Mouse (Mus musculus): ENCODE measurements around the gene Faim. TPM values are rescaled to one million over a fixed set of nuclear protein-coding genes. Genes with fewer than 3 reads are reported as not detected.

The Faim gene
- polyA plus RNA-seq, 1 experiment from 2014 or later = 26.6 TPM

- no peak overlapping the region for H3K27ac ChIP-seq (replicated peaks)
- WGBS = 5% methylated on average over 6 of the region's 6 CpGs
- H3K4me3 ChIP-seq = no peak overlapping the region
- H3K27me3 ChIP-seq (replicated peaks) = peaks cover 99% of the 10 kb centered on the region
- peaks cover 32% of the 10 kb centered on the region for H3K4me1 ChIP-seq
- ATAC-seq (ENCODE audit: extremely low read depth, insufficient number of reproducible peaks, low FRiP score, low TSS enrichment) = no peak
- H3K9ac ChIP-seq = no peak overlapping the region
- no peaks in the 10 kb centered on the region for H3K36me3 ChIP-seq
- no peak overlapping the region for H3K4me2 ChIP-seq
- H3K9me3 ChIP-seq = no peaks in the 10 kb centered on the region
Observed at GRCm38 (mm10) chr9:98958628-98959027, 27.5 kb upstream of the Faim start.

GRCm38 (mm10) chr9:98959851-98960250 lies 26.3 kb upstream of the Faim start:
- no peak overlapping the region for H3K9ac ChIP-seq
- H3K4me1 ChIP-seq = peaks cover 28% of the 10 kb centered on the region
- no peak overlapping the region for H3K4me2 ChIP-seq
- no peaks in the 10 kb centered on the region for H3K36me3 ChIP-seq
- WGBS = 23% methylated on average over 3 of the region's 3 CpGs
- no peak overlapping the region for H3K4me3 ChIP-seq
- no peak for ATAC-seq (ENCODE audit: extremely low read depth, insufficient number of reproducible peaks, low FRiP score, low TSS enrichment)
- peaks cover 99% of the 10 kb centered on the region for H3K27me3 ChIP-seq (replicated peaks)
- H3K27ac ChIP-seq (replicated peaks) = no peak overlapping the region
- no peaks in the 10 kb centered on the region for H3K9me3 ChIP-seq

- Histone ChIP-seq H3K9me3 (no peaks in the 10 kb centered on the region), H3K27ac (replicated peaks) (no peak overlapping the region), H3K4me3 (no peak overlapping the region), H3K27me3 (replicated peaks) (peaks cover 99% of the 10 kb centered on the region), H3K9ac (no peak overlapping the region), H3K4me1 (peaks cover 25% of the 10 kb centered on the region), H3K36me3 (no peaks in the 10 kb centered on the region), H3K4me2 (no peak overlapping the region)
- ATAC-seq (ENCODE audit: extremely low read depth, insufficient number of reproducible peaks, low FRiP score, low TSS enrichment) = no peak
- 29% methylated on average over 2 of the region's 5 CpGs for WGBS
Observed at GRCm38 (mm10) chr9:98960348-98960747, 25.8 kb upstream of the Faim start.

GRCm38 (mm10) chr9:98961591-98962477 lies 24.3 kb upstream of the Faim start:
- 10% methylated on average over 22 of the region's 22 CpGs for WGBS
- no peak for ATAC-seq (ENCODE audit: extremely low read depth, insufficient number of reproducible peaks, low FRiP score, low TSS enrichment)
- peaks cover 98% of the 10 kb centered on the region for H3K27me3 ChIP-seq (replicated peaks)

GRCm38 (mm10) chr9:98962478-98963142 lies 23.6 kb upstream of the Faim start:
- H3K9me3 ChIP-seq = no peaks in the 10 kb centered on the region
- no peak overlapping the region for H3K27ac ChIP-seq (replicated peaks)
- H3K4me2 ChIP-seq = no peak overlapping the region
- peaks cover 9% of the 10 kb centered on the region; the same call in 1 of the 2 replicates for H3K4me1 ChIP-seq
- no peaks in the 10 kb centered on the region for H3K36me3 ChIP-seq
- no peak for ATAC-seq (ENCODE audit: extremely low read depth, insufficient number of reproducible peaks, low FRiP score, low TSS enrichment)
- no peak overlapping the region for H3K9ac ChIP-seq
- H3K4me3 ChIP-seq = no peak overlapping the region
- H3K27me3 ChIP-seq (replicated peaks) = peaks cover 99% of the 10 kb centered on the region
- under 1% methylated on average over 20 of the region's 20 CpGs for WGBS

More at GRCm38 (mm10) chr9:98961591-98962477, 24.3 kb upstream of the Faim start:
- peaks cover 11% of the 10 kb centered on the region for H3K4me1 ChIP-seq
- H3K9me3 ChIP-seq = no peaks in the 10 kb centered on the region
- H3K4me3 ChIP-seq = no peak overlapping the region
- H3K4me2 ChIP-seq = no peak overlapping the region
- H3K27ac ChIP-seq (replicated peaks) = no peak overlapping the region
- no peaks in the 10 kb centered on the region for H3K36me3 ChIP-seq
- H3K9ac ChIP-seq = no peak overlapping the region

GRCm38 (mm10) chr9:98963661-98964060 lies 22.5 kb upstream of the Faim start:
- no peaks in the 10 kb centered on the region for H3K36me3 ChIP-seq
- H3K27ac ChIP-seq (replicated peaks) = no peak overlapping the region
- WGBS = 6% methylated on average over 18 of the region's 18 CpGs
- ATAC-seq (ENCODE audit: extremely low read depth, insufficient number of reproducible peaks, low FRiP score, low TSS enrichment) = no peak
- H3K4me2 ChIP-seq = no peak overlapping the region
- H3K27me3 ChIP-seq (replicated peaks) = peaks cover 96% of the 10 kb centered on the region
- H3K4me3 ChIP-seq = no peak overlapping the region
- H3K9ac ChIP-seq = no peak overlapping the region
- no peaks in the 10 kb centered on the region for H3K9me3 ChIP-seq
- peaks cover 9% of the 10 kb centered on the region; the same call in 1 of the 2 replicates for H3K4me1 ChIP-seq

- Histone ChIP-seq H3K9me3 (no peaks in the 10 kb centered on the region), H3K27me3 (replicated peaks) (peaks cover 96% of the 10 kb centered on the region), H3K4me1 (peaks cover 9% of the 10 kb centered on the region; the same call in 1 of the 2 replicates), H3K27ac (replicated peaks) (no peak overlapping the region), H3K4me2 (peak overlapping the region; percentile 52), H3K9ac (no peak overlapping the region), H3K36me3 (no peaks in the 10 kb centered on the region), H3K4me3 (peak overlapping the region; percentile 23)
- ATAC-seq (ENCODE audit: extremely low read depth, insufficient number of reproducible peaks, low FRiP score, low TSS enrichment) = no peak
- 2% methylated on average over 18 of the region's 18 CpGs for WGBS
Observed at GRCm38 (mm10) chr9:98965084-98965483, 21.1 kb upstream of the Faim start.

GRCm38 (mm10) chr9:98973101-98973521 lies 13.1 kb upstream of the Faim start:
- no peaks in the 10 kb centered on the region; the same call in none of the 2 replicates for H3K9me3 ChIP-seq
- no peak for ATAC-seq (ENCODE audit: extremely low read depth, insufficient number of reproducible peaks, low FRiP score, low TSS enrichment)
- peak overlapping the region; percentile 62 for H3K9ac ChIP-seq
- H3K27ac ChIP-seq (replicated peaks) = no peak overlapping the region
- peak overlapping the region; percentile 78 for H3K4me2 ChIP-seq
- H3K4me3 ChIP-seq = peak overlapping the region; percentile 55
- under 1% methylated on average over 40 of the region's 40 CpGs for WGBS
- no peaks in the 10 kb centered on the region for H3K36me3 ChIP-seq
- peaks cover 97% of the 10 kb centered on the region for H3K27me3 ChIP-seq (replicated peaks)
- H3K4me1 ChIP-seq = peaks cover 9% of the 10 kb centered on the region

- H3K27ac ChIP-seq (replicated peaks) = no peak overlapping the region
- H3K4me1 ChIP-seq = peaks cover 9% of the 10 kb centered on the region
- H3K4me3 ChIP-seq = peak overlapping the region; percentile 55
- H3K4me2 ChIP-seq = peak overlapping the region; percentile 78
- WGBS = 9% methylated on average over 7 of the region's 7 CpGs
- H3K36me3 ChIP-seq = no peaks in the 10 kb centered on the region
- ATAC-seq (ENCODE audit: extremely low read depth, insufficient number of reproducible peaks, low FRiP score, low TSS enrichment) = no peak
- H3K9me3 ChIP-seq = no peaks in the 10 kb centered on the region; the same call in none of the 2 replicates
- peak overlapping the region; percentile 62 for H3K9ac ChIP-seq
- H3K27me3 ChIP-seq (replicated peaks) = peaks cover 96% of the 10 kb centered on the region
Observed at GRCm38 (mm10) chr9:98973561-98973960, 12.6 kb upstream of the Faim start.

GRCm38 (mm10) chr9:98974898-98975297 lies 11.3 kb upstream of the Faim start:
- H3K9ac ChIP-seq = no peak overlapping the region
- no peak overlapping the region for H3K4me3 ChIP-seq
- no peak for ATAC-seq (ENCODE audit: extremely low read depth, insufficient number of reproducible peaks, low FRiP score, low TSS enrichment)
- H3K27ac ChIP-seq (replicated peaks) = no peak overlapping the region
- H3K4me1 ChIP-seq = peaks cover 11% of the 10 kb centered on the region
- no peaks in the 10 kb centered on the region; the same call in none of the 2 replicates for H3K9me3 ChIP-seq
- H3K4me2 ChIP-seq = no peak overlapping the region
- peaks cover 91% of the 10 kb centered on the region for H3K27me3 ChIP-seq (replicated peaks)
- H3K36me3 ChIP-seq = no peaks in the 10 kb centered on the region
- 26% methylated on average over 2 of the region's 2 CpGs for WGBS

GRCm38 (mm10) chr9:98976081-98976480 lies 10.1 kb upstream of the Faim start:
- 76% methylated on average over 1 of the region's 1 CpGs for WGBS
- H3K36me3 ChIP-seq = no peaks in the 10 kb centered on the region
- no peak overlapping the region for H3K9ac ChIP-seq
- no peak overlapping the region for H3K27ac ChIP-seq (replicated peaks)
- no peak for ATAC-seq (ENCODE audit: extremely low read depth, insufficient number of reproducible peaks, low FRiP score, low TSS enrichment)
- no peaks in the 10 kb centered on the region for H3K9me3 ChIP-seq
- H3K4me2 ChIP-seq = no peak overlapping the region
- H3K4me1 ChIP-seq = peaks cover 11% of the 10 kb centered on the region
- peaks cover 88% of the 10 kb centered on the region for H3K27me3 ChIP-seq (replicated peaks)
- no peak overlapping the region for H3K4me3 ChIP-seq

All from heart, embryonic 13.5 days (tissue).